Mouse (Mus musculus) small intestine, adult 2 months (tissue): ENCODE data around the gene Ccdc194.
"Not testable (repeated sequence)": the region's sequence is repeated elsewhere in the genome, so short reads cannot be mapped to it uniquely, and the experiment has no call there.

Source experiments
- CTCF ChIP-seq: fragments of 200-500 bp; IDR thresholded peaks from 2 replicates; pipeline ENCODE4 v1.5.1; 2012; ENCODE audit warnings: low read depth, mild to moderate bottlenecking, control low read depth, inconsistent platforms, low read length, moderate library complexity, mixed read lengths; ENCODE audit not compliant: insufficient replicate concordance, insufficient read length; ENCODE audit errors: extremely low read depth
- POLR2A ChIP-seq: fragments of 200-500 bp; IDR thresholded peaks from 2 replicates; pipeline ENCODE4 v1.6.1; 2012; ENCODE audit warnings: low read depth, mild to moderate bottlenecking, control low read depth, inconsistent platforms, low read length, moderate library complexity

DNA sequence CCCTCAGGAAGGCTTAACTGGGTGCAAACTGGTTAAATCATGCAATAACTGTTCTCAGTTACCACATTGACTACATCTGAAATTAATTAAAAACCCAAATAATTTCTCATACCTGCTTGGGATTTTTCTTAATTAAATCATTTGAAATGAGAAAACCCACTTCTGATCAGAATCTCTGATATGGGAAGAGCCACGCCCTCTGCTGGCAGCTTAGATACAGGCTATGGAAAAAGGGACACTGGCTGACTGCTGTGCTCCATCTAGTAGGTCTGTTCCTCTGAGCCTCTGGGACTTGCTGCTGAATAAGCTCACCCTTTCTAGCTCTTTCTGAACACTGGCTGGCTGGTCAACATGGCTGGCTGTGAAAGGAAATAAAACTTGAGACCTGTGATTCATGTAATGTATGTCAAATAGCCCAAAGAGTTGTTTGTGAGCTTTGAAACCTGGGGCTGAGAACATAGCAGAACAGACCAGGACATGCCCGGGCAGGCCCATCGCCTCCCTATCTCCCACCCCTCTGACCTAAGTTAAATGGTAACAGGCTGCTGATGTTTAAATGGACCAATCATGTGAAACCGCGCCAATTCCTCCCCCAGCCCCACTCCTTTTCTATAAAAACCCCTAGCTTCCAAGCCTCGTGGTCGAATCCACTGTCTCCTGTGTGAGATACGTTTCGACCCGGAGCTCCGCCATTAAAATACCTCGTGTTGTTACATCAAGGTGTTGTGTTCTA, 5.4 kb upstream of the Ccdc194 start:
- TF ChIP-seq POLR2A = not testable (repeated sequence)
- TF ChIP-seq CTCF = peak; percentile 33; the same call in 1 of the 2 replicates
